Mouse (Mus musculus) heart, postnatal 0 days (tissue): ENCODE data around the gene Otop3. TPM values are rescaled to one million over a fixed set of nuclear protein-coding genes. Genes with fewer than 3 reads are reported as not detected.
A peak's percentile ranks its signal among the peaks of the same experiment; 100 is the strongest.

ENCODE experiments used
- ATAC-seq: fragments of 200-750 bp; cut with Nextera tagmentation; 2 replicates; pipeline ENCODE4 v1.8.0; 2017; ENCODE audit warnings: low read depth, moderate number of reproducible peaks, moderate library complexity; ENCODE audit not compliant: insufficient read depth
- DNase-seq: peaks from one replicate; pipeline ENCODE4 v3.0.0-alpha.2; 2016; ENCODE audit warnings: low spot score
- H3K27ac ChIP-seq: fragments of 300-500 bp; sonication (generic); 2 replicates; pipeline ENCODE4 v1.5.1; 2014; ENCODE audit warnings: low read depth, mild to moderate bottlenecking
- H3K27me3 ChIP-seq: fragments of 300-500 bp; sonication (generic); 2 replicates; pipeline ENCODE4 v1.6.1; 2014; ENCODE audit warnings: low read length, mixed read lengths; ENCODE audit not compliant: control insufficient read depth, insufficient read depth
- H3K36me3 ChIP-seq: fragments of 300-500 bp; sonication (generic); replicated peaks from 2 replicates; pipeline ENCODE4 v1.6.1; 2014; ENCODE audit warnings: low read length, mixed read lengths; ENCODE audit not compliant: control insufficient read depth, insufficient read depth
- H3K4me1 ChIP-seq: fragments of 300-500 bp; sonication (generic); 2 replicates; pipeline ENCODE4 v1.6.1; 2014; ENCODE audit warnings: antibody characterized with exemption; ENCODE audit not compliant: control insufficient read depth, insufficient read depth
- H3K4me2 ChIP-seq: fragments of 300-500 bp; sonication (generic); 2 replicates; pipeline ENCODE4 v1.6.1; 2014; ENCODE audit warnings: low read depth, mild to moderate bottlenecking, low read length, moderate library complexity
- H3K4me3 ChIP-seq: fragments of 300-500 bp; sonication (generic); 2 replicates; pipeline ENCODE4 v1.5.1; 2014; ENCODE audit warnings: low read depth, low read length
- H3K9ac ChIP-seq: fragments of 300-500 bp; sonication (generic); replicated peaks from 2 replicates; pipeline ENCODE4 v1.6.1; 2014; ENCODE audit warnings: low read depth, low read length, mixed read lengths
- H3K9me3 ChIP-seq: fragments of 300-500 bp; sonication (generic); replicated peaks from 2 replicates; pipeline ENCODE4 v1.6.1; 2016; ENCODE audit warnings: low read length; ENCODE audit not compliant: control insufficient read depth
- CTCF ChIP-seq: IDR thresholded peaks from 2 replicates; pipeline ENCODE4 v1.5.1; 2016; ENCODE audit warnings: antibody characterized with exemption, control low read depth, low read depth
- EP300 ChIP-seq: IDR thresholded peaks from 2 replicates; pipeline ENCODE4 v1.6.1; 2016; ENCODE audit warnings: antibody characterized with exemption, low read depth
- WGBS: fragments of 180-500 bp; shearing (Covaris S2); extraction: QIAGEN DNeasy Blood & Tissue Kit; methylation state at CpG from one replicate; pipeline ENCODE4 v1.1.7; 2014; 5-methylcytosine and 5-hydroxymethylcytosine counted together
- polyA plus RNA-seq: library from polyadenylated mRNA; unstranded; fragments of >200 nt; fragmentation: Nextera tagmentation; extraction: Ambion mirVana; gene quantifications from 2 replicates; pipeline ENCODE4 v1.2.1, GENCODE M21; 2015
- total RNA-seq: library from RNA; depleted of rRNA; stranded (reverse); fragments of >200 nt; gene quantifications from 2 replicates; pipeline ENCODE4 v1.2.3, GENCODE M21; 2014; ENCODE audit warnings: low replicate concordance

Gene Otop3
- total and polyA plus RNA-seq, 2 experiments from 2014 or later: not detected

DNA sequence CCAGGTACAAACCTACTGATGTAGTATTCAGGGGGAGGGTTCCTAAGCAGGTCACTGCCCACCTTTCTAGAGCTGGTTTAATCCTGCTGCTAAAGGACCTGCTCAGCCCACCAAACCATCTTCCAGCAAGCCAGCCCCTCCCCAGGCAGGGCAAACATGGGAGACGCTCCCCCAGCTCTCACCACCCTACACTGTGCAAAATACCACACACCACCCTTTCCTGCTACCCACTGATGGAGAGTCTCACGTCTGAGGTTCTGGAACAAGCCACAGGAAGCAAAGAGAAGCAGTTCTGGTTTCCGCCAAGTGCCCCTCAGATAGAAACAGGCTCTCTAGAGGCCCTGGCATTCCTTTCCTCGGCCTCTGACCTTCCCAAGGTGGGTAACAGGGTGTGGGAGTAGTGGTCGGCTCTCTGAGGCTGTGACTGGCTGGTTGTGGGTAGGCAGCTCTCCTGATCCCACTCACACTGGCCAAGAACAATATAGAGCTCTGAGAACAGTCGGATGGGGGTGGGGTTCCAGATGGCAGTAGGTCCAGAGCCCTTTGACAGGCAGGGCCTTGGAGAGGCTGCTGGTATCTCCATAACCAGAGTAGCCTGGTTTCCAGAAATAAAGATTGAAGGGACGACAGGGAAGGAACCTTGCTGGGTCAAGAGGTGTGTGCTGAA lies 31.6 kb downstream of the Otop3 start:
- Histone ChIP-seq H3K9ac (no peak overlapping the region), H3K4me3 (peak overlapping the region; percentile 68), H3K4me2 (peak overlapping the region; percentile 96; the same call in 1 of the 2 replicates), H3K4me1 (peaks cover 18% of the 10 kb centered on the region), H3K9me3 (no peaks in the 10 kb centered on the region), H3K36me3 (no peaks in the 10 kb centered on the region), H3K27ac (no peak overlapping the region), H3K27me3 (peaks cover 17% of the 10 kb centered on the region; the same call in 1 of the 2 replicates)
- TF ChIP-seq CTCF: no peak
- no peak for TF ChIP-seq EP300
- WGBS: 31% methylated on average over 7 of the region's 7 CpGs
- no peak for DNase-seq
- ATAC-seq: 0 out of 2 replicates have a peak, but pooled peaks have one; percentile 22

GRCm38 (mm10) chr11:115366706-115367394 lies 32.3 kb downstream of the Otop3 start:
- Histone ChIP-seq H3K9me3 (no peaks in the 10 kb centered on the region), H3K27ac (no peak overlapping the region), H3K9ac (peak overlapping the region; percentile 61), H3K4me3 (peak overlapping the region; percentile 68), H3K4me2 (peak overlapping the region; percentile 96), H3K36me3 (no peaks in the 10 kb centered on the region), H3K27me3 (peaks cover 17% of the 10 kb centered on the region; the same call in 1 of the 2 replicates), H3K4me1 (peaks cover 18% of the 10 kb centered on the region)
- TF ChIP-seq EP300: no peak
- no peak for TF ChIP-seq CTCF
- DNase-seq: no peak
- ATAC-seq: no peak; the same call in 1 of the 2 replicates
- WGBS: 9% methylated on average over 21 of the region's 28 CpGs

DNA sequence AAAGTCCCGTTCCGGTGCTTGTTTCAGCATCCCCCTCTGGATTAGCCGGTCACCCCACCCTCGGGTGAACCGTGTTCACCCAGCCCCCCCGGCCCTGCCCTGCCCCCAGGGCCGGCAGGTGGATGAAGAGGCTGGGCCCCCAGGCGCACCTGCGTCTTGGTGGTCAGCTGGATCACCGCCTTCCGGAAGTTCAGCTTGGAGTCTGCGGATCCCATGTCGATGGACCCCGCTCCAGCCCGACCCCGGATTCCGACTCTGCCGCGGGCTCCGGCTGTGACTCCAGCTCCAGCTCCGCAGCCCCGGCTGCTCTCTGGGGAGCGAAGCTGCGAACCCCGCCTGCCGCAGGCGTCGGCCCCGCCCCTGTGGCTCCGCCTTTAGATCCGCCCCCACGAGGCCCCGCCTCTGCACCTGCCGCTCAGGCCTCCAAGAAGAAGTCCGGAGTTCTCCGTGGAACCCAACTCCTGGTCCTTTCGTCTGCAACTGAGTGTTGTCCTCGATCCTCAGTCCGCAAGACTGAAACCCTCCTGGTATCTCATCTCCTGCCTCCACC lies 32.9 kb downstream of the Otop3 start, which contains the start of gene Hid1:
TSS of gene Hid1 (minus strand) at position 362 of the 550 bp plus-strand sequence.
- Histone ChIP-seq H3K27ac (no peak within 1 kb of the TSS), H3K4me1 (peaks cover 18% of the 10 kb centered on the region), H3K27me3 (peaks cover 17% of the 10 kb centered on the region; the same call in 1 of the 2 replicates), H3K9ac (peak within 1 kb of the TSS; percentile 61), H3K4me3 (peak within 1 kb of the TSS; percentile 68), H3K9me3 (no peaks in the 10 kb centered on the region), H3K36me3 (no peaks in the 10 kb centered on the region), H3K4me2 (peak within 1 kb of the TSS; percentile 96)
- DNase-seq (no peak), ATAC-seq (peak; percentile 61)
- TF ChIP-seq CTCF (no peak), EP300 (no peak)
- under 1% methylated on average over 37 of the region's 39 CpGs for WGBS

GRCm38 (mm10) chr11:115370368-115370767 lies 35.8 kb downstream of the Otop3 start:
- DNase-seq: no peak
- H3K36me3 ChIP-seq: no peaks in the 10 kb centered on the region
- H3K9ac ChIP-seq: no peak overlapping the region
- WGBS: 42% methylated on average over 7 of the region's 7 CpGs
- H3K27me3 ChIP-seq: peaks cover 17% of the 10 kb centered on the region; the same call in 1 of the 2 replicates
- no peak overlapping the region for H3K4me3 ChIP-seq
- TF ChIP-seq CTCF (no peak), EP300 (no peak)
- ATAC-seq: no peak
- H3K27ac ChIP-seq: no peak overlapping the region
- no peak overlapping the region for H3K4me2 ChIP-seq
- no peaks in the 10 kb centered on the region for H3K9me3 ChIP-seq
- H3K4me1 ChIP-seq: peaks cover 29% of the 10 kb centered on the region

- Histone ChIP-seq H3K9ac (no peak overlapping the region), H3K4me2 (no peak overlapping the region), H3K4me3 (no peak overlapping the region), H3K9me3 (no peaks in the 10 kb centered on the region), H3K4me1 (peaks cover 26% of the 10 kb centered on the region), H3K27ac (no peak overlapping the region), H3K36me3 (no peaks in the 10 kb centered on the region), H3K27me3 (peaks cover 17% of the 10 kb centered on the region; the same call in 1 of the 2 replicates)
- DNase-seq (no peak), ATAC-seq (no peak)
- WGBS: 49% methylated on average over 8 of the region's 8 CpGs
- TF ChIP-seq CTCF (no peak), EP300 (no peak)
Observed at GRCm38 (mm10) chr11:115371354-115371753, 36.8 kb downstream of the Otop3 start.
